Mouse (Mus musculus): ENCODE measurements around the gene Krtap13-1. TPM values are rescaled to one million over a fixed set of nuclear protein-coding genes. Genes with fewer than 3 reads are reported as not detected.

The Krtap13-1 gene
- polyA plus RNA-seq (2011; ENCODE audit: insufficient read depth, insufficient read length, low read depth, missing spikeins): not detected in 2 replicates

- Histone ChIP-seq H3K9me3 (replicated peaks; ENCODE audit: control insufficient read depth, insufficient read depth, low read length, poor library complexity, severe bottlenecking) (no peaks in the 10 kb centered on the region; the same call in 1 of the 2 replicates), H3K4me1 (ENCODE audit: control insufficient read depth, insufficient read depth, low read length) (no peaks in the 10 kb centered on the region), H3K4me3 (ENCODE audit: low read depth, low read length) (no peak within 1 kb of the TSS), H3K27me3 (ENCODE audit: control insufficient read depth, insufficient read depth, low read length, poor library complexity, severe bottlenecking) (no peaks in the 10 kb centered on the region), H3K27ac (ENCODE audit: insufficient read depth, low read length) (no peak within 1 kb of the TSS), H3K36me3 (ENCODE audit: control insufficient read depth, insufficient read depth, low read length, poor library complexity, severe bottlenecking) (no peaks in the 10 kb centered on the region), H3K9ac (ENCODE audit: low read depth, poor library complexity, severe bottlenecking) (no peak within 1 kb of the TSS)
- TF ChIP-seq EP300 (IDR thresholded peaks at IDR 0.05; ENCODE audit: insufficient read depth, low read depth, low read length) (no peak), CTCF (IDR thresholded peaks at IDR 0.05; ENCODE audit: low read depth, low read length) (no peak), POLR2A (IDR thresholded peaks at IDR 0.05; ENCODE audit: insufficient read depth, low read length) (no peak)
Observed at GRCm38 (mm10) chr16:88728812-88729275, at the start of gene Krtap13-1. Gene Krtap13-1, plus strand, starts transcription at chr16:88728862.

- Histone ChIP-seq H3K9me3 (replicated peaks; ENCODE audit: control insufficient read depth, insufficient read depth, low read length, poor library complexity, severe bottlenecking) (no peaks in the 10 kb centered on the region), H3K27me3 (ENCODE audit: control insufficient read depth, insufficient read depth, low read length, poor library complexity, severe bottlenecking) (no peaks in the 10 kb centered on the region), H3K27ac (ENCODE audit: insufficient read depth, low read length) (no peak overlapping the region), H3K36me3 (ENCODE audit: control insufficient read depth, insufficient read depth, low read length, poor library complexity, severe bottlenecking) (no peaks in the 10 kb centered on the region), H3K4me3 (ENCODE audit: low read depth, low read length) (no peak overlapping the region), H3K9ac (ENCODE audit: low read depth, poor library complexity, severe bottlenecking) (no peak overlapping the region), H3K4me1 (ENCODE audit: control insufficient read depth, insufficient read depth, low read length) (no peaks in the 10 kb centered on the region)
- no peak for TF ChIP-seq EP300 (IDR thresholded peaks at IDR 0.05; ENCODE audit: insufficient read depth, low read depth, low read length)
- no peak for TF ChIP-seq POLR2A (IDR thresholded peaks at IDR 0.05; ENCODE audit: insufficient read depth, low read length)
- TF ChIP-seq CTCF (IDR thresholded peaks at IDR 0.05; ENCODE audit: low read depth, low read length): no peak
Observed at GRCm38 (mm10) chr16:88679099-88679498, 49.6 kb upstream of the Krtap13-1 start.

GRCm38 (mm10) chr16:88681282-88681681, 47.4 kb upstream of the Krtap13-1 start:
- Histone ChIP-seq H3K9me3 (replicated peaks; ENCODE audit: control insufficient read depth, insufficient read depth, low read length, poor library complexity, severe bottlenecking) (no peaks in the 10 kb centered on the region), H3K36me3 (ENCODE audit: control insufficient read depth, insufficient read depth, low read length, poor library complexity, severe bottlenecking) (no peaks in the 10 kb centered on the region), H3K9ac (ENCODE audit: low read depth, poor library complexity, severe bottlenecking) (no peak overlapping the region), H3K4me3 (ENCODE audit: low read depth, low read length) (no peak overlapping the region), H3K27me3 (ENCODE audit: control insufficient read depth, insufficient read depth, low read length, poor library complexity, severe bottlenecking) (no peaks in the 10 kb centered on the region), H3K4me1 (ENCODE audit: control insufficient read depth, insufficient read depth, low read length) (no peaks in the 10 kb centered on the region), H3K27ac (ENCODE audit: insufficient read depth, low read length) (no peak overlapping the region)
- no peak for TF ChIP-seq EP300 (IDR thresholded peaks at IDR 0.05; ENCODE audit: insufficient read depth, low read depth, low read length)
- no peak for TF ChIP-seq POLR2A (IDR thresholded peaks at IDR 0.05; ENCODE audit: insufficient read depth, low read length)
- no peak for TF ChIP-seq CTCF (IDR thresholded peaks at IDR 0.05; ENCODE audit: low read depth, low read length)

GRCm38 (mm10) chr16:88696256-88696655, 32.4 kb upstream of the Krtap13-1 start:
- H3K9ac ChIP-seq (ENCODE audit: low read depth, poor library complexity, severe bottlenecking): no peak overlapping the region
- H3K27me3 ChIP-seq (ENCODE audit: control insufficient read depth, insufficient read depth, low read length, poor library complexity, severe bottlenecking): no peaks in the 10 kb centered on the region
- no peaks in the 10 kb centered on the region for H3K36me3 ChIP-seq (ENCODE audit: control insufficient read depth, insufficient read depth, low read length, poor library complexity, severe bottlenecking)
- H3K9me3 ChIP-seq (replicated peaks; ENCODE audit: control insufficient read depth, insufficient read depth, low read length, poor library complexity, severe bottlenecking): no peaks in the 10 kb centered on the region
- H3K4me3 ChIP-seq (ENCODE audit: low read depth, low read length): no peak overlapping the region
- TF ChIP-seq CTCF (IDR thresholded peaks at IDR 0.05; ENCODE audit: low read depth, low read length): no peak
- no peak overlapping the region for H3K27ac ChIP-seq (ENCODE audit: insufficient read depth, low read length)
- no peaks in the 10 kb centered on the region for H3K4me1 ChIP-seq (ENCODE audit: control insufficient read depth, insufficient read depth, low read length)

- Histone ChIP-seq H3K9ac (ENCODE audit: low read depth, poor library complexity, severe bottlenecking) (no peak overlapping the region), H3K4me3 (ENCODE audit: low read depth, low read length) (no peak overlapping the region), H3K27ac (ENCODE audit: insufficient read depth, low read length) (no peak overlapping the region), H3K36me3 (ENCODE audit: control insufficient read depth, insufficient read depth, low read length, poor library complexity, severe bottlenecking) (no peaks in the 10 kb centered on the region), H3K9me3 (replicated peaks; ENCODE audit: control insufficient read depth, insufficient read depth, low read length, poor library complexity, severe bottlenecking) (no peaks in the 10 kb centered on the region), H3K4me1 (ENCODE audit: control insufficient read depth, insufficient read depth, low read length) (no peaks in the 10 kb centered on the region), H3K27me3 (ENCODE audit: control insufficient read depth, insufficient read depth, low read length, poor library complexity, severe bottlenecking) (no peaks in the 10 kb centered on the region)
- TF ChIP-seq CTCF (IDR thresholded peaks at IDR 0.05; ENCODE audit: low read depth, low read length): no peak
- TF ChIP-seq EP300 (IDR thresholded peaks at IDR 0.05; ENCODE audit: insufficient read depth, low read depth, low read length): no peak
- no peak for TF ChIP-seq POLR2A (IDR thresholded peaks at IDR 0.05; ENCODE audit: insufficient read depth, low read length)
Observed at GRCm38 (mm10) chr16:88701072-88701864, 27.4 kb upstream of the Krtap13-1 start.

- H3K36me3 ChIP-seq (ENCODE audit: control insufficient read depth, insufficient read depth, low read length, poor library complexity, severe bottlenecking): no peaks in the 10 kb centered on the region
- H3K27me3 ChIP-seq (ENCODE audit: control insufficient read depth, insufficient read depth, low read length, poor library complexity, severe bottlenecking): no peaks in the 10 kb centered on the region
- no peaks in the 10 kb centered on the region for H3K9me3 ChIP-seq (replicated peaks; ENCODE audit: control insufficient read depth, insufficient read depth, low read length, poor library complexity, severe bottlenecking)
- no peak within 1 kb of the TSS for H3K9ac ChIP-seq (ENCODE audit: low read depth, poor library complexity, severe bottlenecking)
- H3K27ac ChIP-seq (ENCODE audit: insufficient read depth, low read length): no peak within 1 kb of the TSS
- no peaks in the 10 kb centered on the region for H3K4me1 ChIP-seq (ENCODE audit: control insufficient read depth, insufficient read depth, low read length)
- no peak within 1 kb of the TSS for H3K4me3 ChIP-seq (ENCODE audit: low read depth, low read length)
- TF ChIP-seq EP300 (IDR thresholded peaks at IDR 0.05; ENCODE audit: insufficient read depth, low read depth, low read length) (no peak), CTCF (IDR thresholded peaks at IDR 0.05; ENCODE audit: low read depth, low read length) (no peak), POLR2A (IDR thresholded peaks at IDR 0.05; ENCODE audit: insufficient read depth, low read length) (no peak)
Observed at GRCm38 (mm10) chr16:88707496-88708012, 21.1 kb upstream of the Krtap13-1 start, which contains the start of gene 2310061N02Rik. Gene 2310061N02Rik, minus strand, starts transcription at chr16:88707962.

Data from ES-Bruce4 (cell line).